Mouse (Mus musculus) CH12.LX (cell line): ENCODE measurements at regions not wholly inside any gene's neighbourhood (a gene's known extent, or its start where the extent isn't known, plus 50 kb on each side); places are given as distances from the start of the nearest gene placed in this dataset.

ENCODE experiments used
- DNase-seq: peaks from one replicate; pipeline ENCODE4 v3.0.0-alpha.2; 2013; ENCODE audit errors: extremely low read depth
- H3K27ac ChIP-seq: 2 replicates; pipeline ENCODE4 v1.5.1; 2012; ENCODE audit warnings: low read depth, mild to moderate bottlenecking, control low read depth, moderate library complexity; ENCODE audit not compliant: insufficient read depth
- H3K27me3 ChIP-seq: replicated peaks from 2 replicates; pipeline ENCODE3; 2012; ENCODE audit warnings: inconsistent platforms
- H3K36me3 ChIP-seq, 2 experiments: replicated peaks in 1 of 2; 2 replicates each; pipeline versions ENCODE3 to v1.6.1; 2012; ENCODE audit warnings: inconsistent platforms in 1 of 2, low read length in 1 of 2, mild to moderate bottlenecking in 1 of 2, mixed read lengths in 1 of 2, moderate library complexity in 1 of 2; ENCODE audit not compliant: control insufficient read depth in 1 of 2, insufficient read depth in 1 of 2
- H3K4me1 ChIP-seq, 2 experiments: 2 replicates each; pipeline ENCODE4 v1.6.1; 2012; ENCODE audit warnings: inconsistent platforms in 1 of 2, moderate library complexity in 1 of 2; ENCODE audit not compliant: insufficient read depth in 2 of 2, control insufficient read depth in 1 of 2
- H3K4me2 ChIP-seq: 2 replicates; pipeline ENCODE4 v1.6.1; 2012; ENCODE audit warnings: low read depth, mild to moderate bottlenecking, control low read depth; ENCODE audit not compliant: poor library complexity, insufficient read depth, severe bottlenecking
- H3K4me3 ChIP-seq, 3 experiments: fragments of 150-350 bp in 1 of 3; sonication (generic) in 1 of 3; replicated peaks in 1 of 3; 2 replicates each; pipeline versions ENCODE3 to v1.5.1; 2011 to 2012; ENCODE audit warnings: low read depth in 2 of 3, low read length in 2 of 3, mild to moderate bottlenecking in 2 of 3, moderate library complexity in 2 of 3, control low read depth in 1 of 3, improper control_type of control experiment in 1 of 3, inconsistent platforms in 1 of 3, mixed read lengths in 1 of 3; ENCODE audit not compliant: poor library complexity in 1 of 3
- H3K79me2 ChIP-seq: replicated peaks from 2 replicates; pipeline ENCODE4 v1.6.1; 2012; ENCODE audit warnings: mild to moderate bottlenecking, moderate library complexity; ENCODE audit not compliant: control insufficient read depth, poor library complexity, insufficient read depth, severe bottlenecking; ENCODE audit errors: extremely low read depth
- H3K9ac ChIP-seq: 2 replicates; pipeline ENCODE4 v1.6.1; 2012; ENCODE audit warnings: low read depth, mild to moderate bottlenecking, control low read depth, moderate library complexity; ENCODE audit not compliant: insufficient read depth
- H3K9me3 ChIP-seq: replicated peaks from 2 replicates; pipeline ENCODE3; 2012; ENCODE audit warnings: low read length, inconsistent platforms, mixed read lengths
- CHD1 ChIP-seq: IDR thresholded peaks from 2 replicates; pipeline ENCODE4 v1.6.1; 2012; ENCODE audit warnings: low read depth, low read length, improper control_type of control experiment, inconsistent platforms
- ELF1 ChIP-seq: IDR thresholded peaks from 2 replicates; pipeline ENCODE4 v1.6.1; 2014; ENCODE audit warnings: low read depth, mild to moderate bottlenecking, inconsistent platforms, low read length, improper control_type of control experiment
- ETS1 ChIP-seq: conservative IDR thresholded peaks from 2 replicates; pipeline ENCODE4 v1.6.1; 2012; ENCODE audit warnings: low read depth, mild to moderate bottlenecking, inconsistent platforms, low read length, improper control_type of control experiment, moderate library complexity
- GABPA ChIP-seq: IDR thresholded peaks from 2 replicates; pipeline ENCODE4 v1.6.1; 2012; ENCODE audit warnings: low read depth, low read length, improper control_type of control experiment, inconsistent platforms; ENCODE audit not compliant: insufficient replicate concordance
- HCFC1 ChIP-seq: IDR thresholded peaks from 2 replicates; pipeline ENCODE4 v1.6.1; 2012; ENCODE audit warnings: low read depth, mild to moderate bottlenecking, inconsistent platforms, low read length, improper control_type of control experiment
- JUN ChIP-seq: IDR thresholded peaks from 2 replicates; pipeline ENCODE4 v1.6.1; 2011; ENCODE audit warnings: low read depth, mild to moderate bottlenecking, low read length, improper control_type of control experiment, moderate library complexity; ENCODE audit not compliant: insufficient read depth
- KAT2A ChIP-seq: IDR thresholded peaks from 2 replicates; pipeline ENCODE4 v1.6.1; 2012; ENCODE audit warnings: low read length, improper control_type of control experiment, inconsistent platforms; ENCODE audit not compliant: insufficient replicate concordance
- MAX ChIP-seq: IDR thresholded peaks from 2 replicates; pipeline ENCODE4 v1.6.1; 2011; ENCODE audit warnings: low read length, improper control_type of control experiment
- MAZ ChIP-seq: IDR thresholded peaks from 2 replicates; pipeline ENCODE4 v1.6.1; 2012; ENCODE audit warnings: low read depth, mild to moderate bottlenecking, inconsistent platforms, low read length, improper control_type of control experiment, moderate library complexity
- MEF2A ChIP-seq: IDR thresholded peaks from 2 replicates; pipeline ENCODE4 v1.6.1; 2014; ENCODE audit warnings: low read depth, mild to moderate bottlenecking, inconsistent platforms, low read length, improper control_type of control experiment, borderline replicate concordance
- NELFE ChIP-seq: IDR thresholded peaks from 2 replicates; pipeline ENCODE4 v1.6.1; 2011; ENCODE audit warnings: low read depth, low read length, improper control_type of control experiment
- RCOR1 ChIP-seq: conservative IDR thresholded peaks from 2 replicates; pipeline ENCODE4 v1.6.1; 2012; ENCODE audit warnings: low read depth, mild to moderate bottlenecking, inconsistent platforms, low read length, improper control_type of control experiment
- SMC3 ChIP-seq: IDR thresholded peaks from 2 replicates; pipeline ENCODE4 v1.6.1; 2011; ENCODE audit warnings: low read depth, low read length, improper control_type of control experiment
- TBP ChIP-seq: conservative IDR thresholded peaks from 2 replicates; pipeline ENCODE4 v1.6.1; 2011; ENCODE audit warnings: low read depth, low read length, improper control_type of control experiment
- TCF12 ChIP-seq: IDR thresholded peaks from 2 replicates; pipeline ENCODE4 v1.6.1; 2014; ENCODE audit warnings: low read depth, mild to moderate bottlenecking, inconsistent platforms, low read length, improper control_type of control experiment
- UBTF ChIP-seq: IDR thresholded peaks from 2 replicates; pipeline ENCODE4 v1.6.1; 2012; ENCODE audit warnings: low read depth, mild to moderate bottlenecking, inconsistent platforms, low read length, improper control_type of control experiment, moderate library complexity
- USF1 ChIP-seq: IDR thresholded peaks from 2 replicates; pipeline ENCODE4 v1.6.1; 2014; ENCODE audit warnings: low read depth, mild to moderate bottlenecking, inconsistent platforms, low read length, improper control_type of control experiment
- USF2 ChIP-seq: conservative IDR thresholded peaks from 2 replicates; pipeline ENCODE4 v1.6.1; 2011; ENCODE audit warnings: low read depth, low read length, improper control_type of control experiment
- ZKSCAN1 ChIP-seq: IDR thresholded peaks from 2 replicates; pipeline ENCODE4 v1.6.1; 2012; ENCODE audit warnings: low read depth, inconsistent platforms, low read length, improper control_type of control experiment, borderline replicate concordance
- ZMIZ1 ChIP-seq: IDR thresholded peaks from 2 replicates; pipeline ENCODE4 v1.6.1; 2012; ENCODE audit warnings: low read depth, mild to moderate bottlenecking, inconsistent platforms, low read length, improper control_type of control experiment
- dilution Hi-C: fragments of 300-500 bp; cut with MboI; formaldehyde crosslinking; loops from 2 replicates; pipeline ENCODE4 v1.14.3; 2020; ENCODE audit warnings: low sequenced_read_pairs; ENCODE audit not compliant: extremely low pct_unique_long_range_greater_than_20kb, extremely low pct_ligation_motif_present
- in situ Hi-C: fragments of 300-500 bp; cut with MboI; formaldehyde crosslinking; loops from 3 replicates; pipeline ENCODE4 v1.14.3; 2019; ENCODE audit warnings: low sequenced_read_pairs, low pct_ligation_motif_present, low pct_unique_long_range_greater_than_20kb, mixed read lengths

DNA sequence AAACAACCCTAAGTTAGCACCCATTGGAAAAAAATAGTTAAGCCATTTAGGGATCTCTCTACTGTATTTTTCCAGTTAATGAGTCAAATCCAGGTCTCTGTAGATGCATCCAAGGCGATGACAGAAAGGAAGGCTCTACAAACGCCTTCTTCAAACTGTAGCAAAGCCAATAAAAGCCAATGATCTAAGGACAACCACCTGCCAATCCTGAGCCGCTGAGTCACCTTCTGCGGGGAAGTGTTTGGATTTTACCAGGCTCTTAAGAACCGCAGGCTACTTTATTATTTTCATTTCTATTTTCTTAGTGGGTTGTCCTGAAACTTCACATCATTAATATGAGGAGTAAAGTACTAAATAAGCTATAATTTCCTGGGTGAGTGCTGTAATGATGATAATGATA, 171.4 kb upstream of the Fn1 start:
- Histone ChIP-seq H3K9ac (no peak overlapping the region), H3K9me3 (no peaks in the 10 kb centered on the region), H3K4me1 (no peaks in the 10 kb centered on the region), H3K36me3 (no peaks in the 10 kb centered on the region), H3K4me2 (no peak overlapping the region), H3K79me2 (no peaks in the 10 kb centered on the region), H3K27me3 (no peaks in the 10 kb centered on the region), H3K4me3 (no peak overlapping the region), H3K27ac (no peak overlapping the region)
- dilution Hi-C loops = no loop called here
- in situ Hi-C loops = no loop called here
- no peak for DNase-seq
- no peak for TF ChIP-seq HCFC1
- TF ChIP-seq SMC3 = no peak
- no peak for TF ChIP-seq USF2
- TF ChIP-seq NELFE = no peak
- no peak for TF ChIP-seq ZKSCAN1
- TF ChIP-seq UBTF = no peak

DNA sequence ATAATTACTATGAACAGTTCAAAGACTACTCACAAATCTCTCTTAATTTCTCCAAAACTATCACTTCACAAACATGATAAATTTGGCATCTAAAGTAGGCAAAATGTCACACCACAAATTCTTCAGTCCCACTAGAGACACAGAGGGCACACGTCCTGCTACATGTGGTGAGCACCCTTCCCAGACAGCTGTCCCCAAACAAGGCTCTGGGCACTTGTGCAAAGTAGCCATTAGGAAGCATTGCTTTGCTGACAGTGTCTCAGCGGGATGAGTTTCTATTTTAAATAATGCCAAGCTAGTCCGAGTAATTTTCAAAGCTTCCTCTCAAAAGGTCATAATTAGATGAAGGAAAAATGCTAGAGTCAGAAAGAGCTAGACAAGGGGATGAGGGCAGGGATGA, 169.1 kb upstream of the Fn1 start:
- Histone ChIP-seq H3K4me3 (no peak overlapping the region), H3K4me2 (no peak overlapping the region), H3K4me1 (no peaks in the 10 kb centered on the region), H3K27me3 (no peaks in the 10 kb centered on the region), H3K36me3 (no peaks in the 10 kb centered on the region), H3K9me3 (no peaks in the 10 kb centered on the region), H3K9ac (no peak overlapping the region), H3K27ac (no peak overlapping the region), H3K79me2 (no peaks in the 10 kb centered on the region)
- TF ChIP-seq MEF2A = no peak
- TF ChIP-seq RCOR1 = no peak
- no peak for TF ChIP-seq TBP
- no peak for TF ChIP-seq MAZ
- no peak for TF ChIP-seq ELF1
- TF ChIP-seq GABPA = no peak
- no peak for TF ChIP-seq ZMIZ1
- no peak for TF ChIP-seq USF1
- no peak for TF ChIP-seq TCF12
- TF ChIP-seq KAT2A = no peak
- TF ChIP-seq MAX = no peak
- TF ChIP-seq HCFC1 = no peak
- TF ChIP-seq JUN = no peak
- no peak for TF ChIP-seq ETS1
- TF ChIP-seq CHD1 = no peak
- in situ Hi-C loops = no loop called here
- dilution Hi-C loops = no loop called here
- DNase-seq = no peak
